In genomic region chr4:69195645-69196044, GRCm38 (mm10) we compare ENCODE assay signal across 8 mouse cellular contexts.
DNase-seq lines count a peak whose midpoint lies in the region; ATAC-seq lines count a peak whose summit lies in the region.

No protein-coding gene starts in this region.

- peak overlapping the region; percentile 58 for H3K4me3 ChIP-seq in embryonic facial prominence, embryonic 10.5 days
- peak overlapping the region; percentile 57 for H3K4me3 ChIP-seq in heart, embryonic 10.5 days
- H3K4me3 ChIP-seq in midbrain, embryonic 12.5 days = peak overlapping the region; percentile 44
- H3K4me3 ChIP-seq in stomach, embryonic 15.5 days (replicated peaks) = peak overlapping the region; percentile 37

- DNase-seq in brain, adult 2 months (ENCODE audit: low read depth, low spot score) = peak; percentile 92
- DNase-seq in embryonic facial prominence, embryonic 10.5 days (ENCODE audit: low spot score) = peak; percentile 79
- DNase-seq in heart, embryonic 10.5 days (ENCODE audit: low spot score) = peak; percentile 84
- DNase-seq in kidney, adult 8-10 months = peak; percentile 4 to 39
- DNase-seq in left cerebral cortex, postnatal 4 days = peak; percentile 81
- DNase-seq in spleen, adult 18-20 months = no peak

- H3K4me1 ChIP-seq in embryonic facial prominence, embryonic 10.5 days = peaks cover 3% of the 10 kb centered on the region; the same call in 1 of the 2 replicates
- H3K4me1 ChIP-seq in heart, embryonic 10.5 days = no peaks in the 10 kb centered on the region
- no peaks in the 10 kb centered on the region for H3K4me1 ChIP-seq in midbrain, embryonic 12.5 days
- H3K4me1 ChIP-seq in stomach, embryonic 15.5 days = no peaks in the 10 kb centered on the region

- H3K9me3 ChIP-seq in embryonic facial prominence, embryonic 10.5 days = no peaks in the 10 kb centered on the region
- H3K9me3 ChIP-seq in heart, embryonic 10.5 days = no peaks in the 10 kb centered on the region
- H3K9me3 ChIP-seq in midbrain, embryonic 12.5 days = no peaks in the 10 kb centered on the region
- no peaks in the 10 kb centered on the region for H3K9me3 ChIP-seq in stomach, embryonic 15.5 days

- peak overlapping the region; percentile 75 for H3K27ac ChIP-seq in embryonic facial prominence, embryonic 10.5 days (replicated peaks)
- peak overlapping the region; percentile 64; the same call in 1 of the 2 replicates for H3K27ac ChIP-seq in heart, embryonic 10.5 days
- peak overlapping the region; percentile 68; the same call in 1 of the 2 replicates for H3K27ac ChIP-seq in midbrain, embryonic 12.5 days (replicated peaks)
- H3K27ac ChIP-seq in stomach, embryonic 15.5 days = no peak overlapping the region

- H3K27me3 ChIP-seq in embryonic facial prominence, embryonic 10.5 days (replicated peaks; ENCODE audit: low read depth, poor library complexity, severe bottlenecking) = no peaks in the 10 kb centered on the region
- no peaks in the 10 kb centered on the region for H3K27me3 ChIP-seq in heart, embryonic 10.5 days (ENCODE audit: insufficient read depth, poor library complexity, severe bottlenecking)
- no peaks in the 10 kb centered on the region for H3K27me3 ChIP-seq in midbrain, embryonic 12.5 days
- no peaks in the 10 kb centered on the region for H3K27me3 ChIP-seq in stomach, embryonic 15.5 days (replicated peaks)

- H3K9ac ChIP-seq in midbrain, embryonic 12.5 days (replicated peaks) = peak overlapping the region; percentile 58
- no peak overlapping the region for H3K9ac ChIP-seq in stomach, embryonic 15.5 days

- no peaks in the 10 kb centered on the region for H3K36me3 ChIP-seq in embryonic facial prominence, embryonic 10.5 days (replicated peaks)
- no peaks in the 10 kb centered on the region for H3K36me3 ChIP-seq in heart, embryonic 10.5 days
- no peaks in the 10 kb centered on the region for H3K36me3 ChIP-seq in midbrain, embryonic 12.5 days
- no peaks in the 10 kb centered on the region for H3K36me3 ChIP-seq in stomach, embryonic 15.5 days

- intact Hi-C loops in left cerebral cortex, postnatal 4 days (cut with DNase I) = no loop called here

- H3K4me2 ChIP-seq in midbrain, embryonic 12.5 days (replicated peaks) = peak overlapping the region; percentile 60
- H3K4me2 ChIP-seq in stomach, embryonic 15.5 days = peak overlapping the region; percentile 69

- peak; percentile 92 for ATAC-seq in midbrain, embryonic 12.5 days (ENCODE audit: low FRiP score, low read depth)
- 0 out of 2 replicates have a peak, but pooled peaks have one; percentile 22 for ATAC-seq in stomach, embryonic 15.5 days (ENCODE audit: insufficient read depth, low FRiP score, low read depth)

- WGBS in embryonic facial prominence, embryonic 10.5 days = under 1% methylated on average over 13 of the region's 13 CpGs
- under 1% methylated on average over 13 of the region's 13 CpGs for whole genome bisulfite sequencing in heart, embryonic 10.5 days
- WGBS in midbrain, embryonic 12.5 days = 2% methylated on average over 13 of the region's 13 CpGs
- WGBS in stomach, embryonic 15.5 days = under 1% methylated on average over 13 of the region's 13 CpGs

Comparison
In these comparisons a context has a peak if more than half of its experiments do, and no peak if none do; other contexts are left out.
1. DNase-seq: peak in brain, adult 2 months (single experiment), embryonic facial prominence, embryonic 10.5 days (single experiment), heart, embryonic 10.5 days (single experiment), kidney, adult 8-10 months (2 of 2) and left cerebral cortex, postnatal 4 days (single experiment); none in spleen, adult 18-20 months (0 of 2).
2. Peak in every context shown above with its lines, with median percentiles within 50 percentile points of each other: H3K4me3 ChIP-seq.